Mouse (Mus musculus) urinary bladder, adult 18-20 months (tissue): ENCODE measurements around the gene Spin1.

Experiments used
- DNase-seq, 2 experiments: peaks; one replicate each; pipeline ENCODE4 v3.0.0; 2022; ENCODE audit warnings: low spot score in 2 of 2, mixed read lengths in 2 of 2

The Spin1 gene

DNA sequence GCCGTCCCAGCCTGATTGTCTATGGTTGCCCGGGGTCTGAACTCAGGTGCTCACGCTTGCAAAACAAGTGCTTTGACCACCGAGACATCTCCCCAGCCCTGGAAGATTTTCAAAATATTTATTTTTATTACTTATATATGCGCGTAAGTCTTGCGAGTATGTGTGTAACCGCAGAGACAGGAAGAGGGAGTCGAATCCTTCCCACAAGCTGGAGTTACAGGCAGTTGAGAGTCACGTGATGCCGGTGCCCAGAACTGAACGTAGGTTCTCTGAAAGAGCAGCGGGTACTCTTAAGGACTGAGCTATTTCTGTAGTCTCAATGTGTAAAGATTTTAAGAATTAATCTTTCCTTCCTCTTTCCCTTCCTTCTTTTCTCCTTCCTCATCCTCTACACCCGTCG lies 93.2 kb downstream of the Spin1 start:
- DNase-seq = no peak

DNA sequence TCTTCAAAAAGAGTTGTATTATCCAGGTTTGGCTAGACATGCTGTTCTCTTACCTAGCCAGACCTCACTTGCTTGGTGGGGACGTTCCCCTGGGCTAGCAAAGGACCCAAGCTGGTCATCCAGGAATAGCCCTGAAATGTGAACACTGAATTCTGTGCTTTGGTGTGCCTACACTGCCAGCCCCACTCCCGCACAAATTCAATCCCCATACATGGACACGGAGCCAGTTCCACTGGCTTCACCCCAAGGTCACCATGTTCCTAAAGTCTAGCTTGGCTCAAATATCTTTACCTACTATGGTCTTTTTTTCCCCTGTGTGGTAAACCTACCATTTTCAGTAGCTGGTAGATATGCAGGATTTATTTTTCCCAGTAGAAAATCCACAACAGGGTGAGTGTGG lies 97.0 kb downstream of the Spin1 start:
- DNase-seq = no peak

DNA sequence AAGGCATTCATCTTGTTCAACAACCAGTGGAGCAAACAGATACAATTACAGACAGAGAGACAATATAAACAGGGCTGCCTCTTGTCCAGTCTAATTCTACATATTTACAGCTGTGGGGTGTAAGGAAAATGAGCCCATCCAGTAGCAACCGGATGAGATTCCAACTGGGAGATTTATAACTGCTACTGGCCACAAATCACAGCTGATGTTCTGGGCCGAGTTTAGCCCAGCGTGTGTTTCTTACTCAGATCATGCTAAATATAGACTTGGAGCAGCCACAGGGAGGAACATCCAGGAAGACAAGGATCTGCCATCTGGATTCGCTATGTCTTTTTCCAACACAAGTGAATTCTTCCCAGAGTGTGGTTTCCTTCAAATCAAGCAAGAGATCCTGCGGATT lies 97.5 kb downstream of the Spin1 start:
- DNase-seq = no peak
